Mouse (Mus musculus) ZHBTc4 (cell line): ENCODE data around the gene Aldh1l2.
"Not testable (repeated sequence)": the region's sequence is repeated elsewhere in the genome, so short reads cannot be mapped to it uniquely, and the experiment has no call there.

Source experiments
- DNase-seq: peaks from one replicate; pipeline ENCODE4 v3.0.0-alpha.2; 2011; ENCODE audit warnings: low read depth, low spot score

The Aldh1l2 gene

DNA sequence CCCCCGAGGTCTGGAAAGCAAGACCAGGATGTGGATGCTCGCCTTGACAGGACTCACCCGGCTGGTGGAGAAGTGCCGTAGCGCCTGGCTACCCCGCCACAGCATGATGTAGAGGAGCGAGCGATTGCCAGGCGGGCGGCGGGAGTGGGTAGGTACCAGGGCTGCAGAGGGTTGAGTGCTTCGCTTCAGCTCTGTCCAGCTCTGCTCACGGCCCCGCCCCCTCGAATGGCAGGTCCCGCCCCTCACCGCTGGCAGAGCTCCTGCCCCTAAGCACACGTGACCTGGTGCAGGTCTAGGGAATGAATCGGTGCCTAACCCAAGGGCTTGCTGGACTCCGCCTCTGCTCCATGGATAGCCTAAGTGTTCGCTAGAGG lies at the start of gene Aldh1l2:
TSS of gene Aldh1l2 (minus strand) at position 231 of the 374 bp plus-strand sequence.
- peak; percentile 94 for DNase-seq

DNA sequence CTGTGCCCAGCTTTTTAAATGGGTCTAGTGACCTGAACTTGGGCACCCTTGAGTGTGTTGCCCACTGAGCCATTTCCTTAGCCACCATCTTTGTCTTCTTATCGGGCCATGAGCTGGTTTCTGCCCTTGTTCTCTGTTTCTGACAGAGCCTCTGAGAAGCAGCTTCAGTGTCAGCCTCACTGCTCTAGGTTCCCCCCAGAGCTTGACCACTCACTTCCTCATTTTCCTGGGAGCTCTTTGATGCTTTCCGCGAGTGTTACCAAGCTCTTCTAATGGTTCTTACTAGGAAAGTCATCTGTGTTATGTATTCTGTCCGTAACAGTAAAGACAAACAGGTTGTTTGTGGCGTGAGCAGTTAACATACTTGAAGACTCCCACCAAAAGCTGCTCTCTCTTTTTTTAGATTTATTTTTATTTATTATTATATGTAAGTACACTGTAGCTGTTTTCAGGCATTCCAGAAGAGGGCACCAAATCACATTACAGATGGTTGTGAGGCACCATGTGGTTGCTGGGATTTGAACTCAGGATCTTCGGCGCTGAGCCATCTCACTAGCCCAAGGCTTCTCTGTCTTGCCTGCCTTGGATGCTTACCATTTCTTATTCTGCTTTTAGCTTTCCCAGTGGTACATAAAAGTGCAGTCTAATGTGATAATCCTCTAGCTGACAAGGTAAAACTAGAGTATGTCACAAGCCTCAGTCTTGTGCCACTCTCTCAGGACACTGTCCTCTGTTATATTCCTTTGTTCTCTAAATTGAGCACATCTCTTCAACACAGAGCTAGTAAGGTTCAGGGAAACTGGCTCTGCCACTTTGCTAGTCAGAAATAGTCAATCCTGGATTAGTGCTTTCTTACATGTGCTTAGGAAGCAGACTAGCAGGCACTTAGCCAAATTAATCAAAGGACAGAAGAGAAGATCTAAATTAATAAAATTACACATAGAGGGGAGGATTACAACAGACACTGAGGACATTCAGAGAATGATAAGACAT lies 31.8 kb upstream of the Aldh1l2 start:
- no peak for DNase-seq

DNA sequence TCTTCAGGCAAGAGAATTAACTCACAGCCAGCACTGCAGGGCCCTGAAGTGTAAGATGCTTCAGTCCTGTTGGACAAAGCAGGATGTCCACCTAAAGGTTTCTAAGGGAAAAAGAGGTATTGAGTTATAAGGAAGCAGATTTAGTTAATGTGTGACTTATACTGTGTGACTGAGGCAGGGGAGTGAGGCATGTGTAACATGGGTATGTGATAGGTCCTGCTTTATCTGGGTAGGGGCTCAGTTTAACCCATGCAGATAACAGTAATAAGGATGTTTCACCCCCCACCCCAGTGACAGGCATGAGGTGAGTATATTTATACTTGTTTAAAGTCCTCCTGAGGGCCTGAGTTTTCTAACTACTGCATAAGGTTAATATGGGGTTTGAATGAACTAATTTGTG lies 29.1 kb upstream of the Aldh1l2 start:
- no peak for DNase-seq

DNA sequence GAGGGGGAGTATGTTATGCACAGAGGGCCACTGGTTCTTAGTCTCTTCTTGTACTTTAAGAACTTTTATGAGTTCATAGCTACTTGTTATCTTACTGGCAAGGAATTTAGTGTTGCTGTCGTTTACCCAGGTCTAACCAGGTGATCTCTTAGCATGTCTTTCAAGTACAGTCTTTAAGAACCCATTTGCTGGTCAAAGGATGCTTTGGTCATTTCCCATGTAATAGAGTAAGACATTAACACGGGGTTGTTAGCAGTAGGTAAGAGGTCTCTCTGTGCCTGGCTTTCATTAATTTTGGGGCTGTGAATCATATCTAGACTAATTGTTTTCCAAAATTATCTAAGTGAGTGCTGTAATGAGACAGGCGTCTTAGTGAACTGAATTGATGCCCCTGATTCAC lies 11.4 kb upstream of the Aldh1l2 start:
- DNase-seq, result no peak

DNA sequence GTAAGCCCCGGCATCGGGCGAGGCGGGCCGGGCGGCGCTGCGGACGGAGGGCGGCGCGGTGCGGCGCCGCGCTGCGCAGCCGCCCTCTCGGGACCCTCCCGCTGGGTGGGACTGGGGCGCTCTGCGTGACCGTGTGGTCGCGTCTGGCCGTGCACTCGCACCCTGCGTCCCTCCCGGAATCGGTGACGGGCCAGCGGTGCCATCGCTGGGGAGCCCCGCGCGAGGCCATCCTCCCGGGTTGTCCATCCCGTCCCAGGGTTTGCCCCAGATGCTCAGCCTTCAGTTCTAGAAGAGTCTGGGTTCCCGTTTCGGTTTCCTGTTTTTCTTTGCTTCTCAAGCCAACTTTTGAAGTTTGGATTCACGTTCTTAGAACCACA lies 10.2 kb upstream of the Aldh1l2 start:
- no peak for DNase-seq

DNA sequence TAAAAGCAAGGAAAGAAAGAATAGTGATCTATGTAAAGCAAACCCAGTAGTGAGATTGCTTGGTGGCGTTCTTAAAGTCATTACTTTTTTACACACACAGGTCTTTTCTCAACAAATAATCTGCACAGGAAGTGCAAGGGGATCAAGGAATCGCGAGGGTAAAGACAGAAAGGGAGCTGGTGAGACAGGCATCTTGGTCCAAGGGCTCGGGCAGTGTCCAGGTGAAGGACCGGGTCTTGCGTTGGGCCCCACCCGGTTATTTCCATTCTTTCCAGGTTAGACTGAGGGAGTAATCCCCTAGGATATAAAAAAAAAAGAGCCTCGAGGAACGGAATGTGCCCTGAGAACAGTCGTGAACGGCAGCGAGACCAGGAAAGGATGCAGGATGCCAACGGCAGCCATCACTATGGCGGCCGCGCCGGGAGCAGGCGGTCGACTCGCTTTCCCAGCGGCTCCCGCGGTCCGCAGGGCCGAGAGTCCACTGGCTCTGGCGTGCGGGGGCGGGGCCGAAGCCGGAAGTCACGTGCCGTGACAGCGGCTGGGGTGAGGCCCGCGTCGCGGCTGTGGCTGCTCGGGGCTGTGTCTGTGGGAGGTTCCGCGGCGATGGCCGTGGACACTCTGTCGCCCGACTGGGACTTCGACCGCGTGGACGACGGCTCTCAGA lies 9.6 kb upstream of the Aldh1l2 start, which contains the start of gene Washc4:
TSS of gene Washc4 (plus strand) at position 314 of the 664 bp plus-strand sequence.
- peak; percentile 96 for DNase-seq

DNA sequence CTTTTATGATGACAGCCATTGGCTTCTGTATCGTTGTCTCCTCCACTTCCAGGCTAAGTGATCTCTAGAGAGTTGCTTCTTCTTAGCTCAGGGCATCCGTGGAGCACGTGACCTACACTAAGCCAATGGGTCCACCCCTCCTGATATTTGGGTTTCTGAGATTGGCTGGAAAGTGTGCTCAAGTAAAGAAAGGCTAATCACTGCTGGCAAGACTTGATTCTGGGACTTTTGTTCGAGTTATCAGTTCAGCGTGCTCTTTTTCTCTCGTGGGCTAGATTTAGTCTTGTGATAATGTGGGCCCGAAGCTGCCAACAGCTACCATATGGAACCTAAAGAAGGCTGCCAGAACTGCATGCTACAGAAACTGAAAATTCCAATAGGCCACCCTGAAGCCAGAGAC lies 8.3 kb upstream of the Aldh1l2 start:
- peak; percentile 37 for DNase-seq

DNA sequence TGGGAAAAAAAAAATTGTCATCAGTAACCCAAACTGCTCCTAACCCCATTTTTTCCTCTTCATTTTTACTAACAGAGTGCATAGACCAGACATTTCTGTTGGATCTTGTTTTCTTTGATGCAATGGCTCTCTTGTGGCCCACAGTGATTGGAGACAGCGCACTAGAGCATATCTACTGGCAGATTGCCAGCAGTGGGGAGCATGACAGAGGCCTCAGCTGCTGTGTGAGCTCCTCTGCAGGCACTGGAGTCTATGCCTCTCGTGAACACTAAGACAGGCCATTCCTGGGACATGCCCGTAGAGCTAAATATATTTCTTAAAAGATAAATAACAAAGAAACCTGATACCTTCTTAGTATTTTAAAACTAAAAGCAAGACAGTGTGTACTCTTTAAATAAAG lies 6.2 kb upstream of the Aldh1l2 start:
- DNase-seq, result peak; percentile 27

DNA sequence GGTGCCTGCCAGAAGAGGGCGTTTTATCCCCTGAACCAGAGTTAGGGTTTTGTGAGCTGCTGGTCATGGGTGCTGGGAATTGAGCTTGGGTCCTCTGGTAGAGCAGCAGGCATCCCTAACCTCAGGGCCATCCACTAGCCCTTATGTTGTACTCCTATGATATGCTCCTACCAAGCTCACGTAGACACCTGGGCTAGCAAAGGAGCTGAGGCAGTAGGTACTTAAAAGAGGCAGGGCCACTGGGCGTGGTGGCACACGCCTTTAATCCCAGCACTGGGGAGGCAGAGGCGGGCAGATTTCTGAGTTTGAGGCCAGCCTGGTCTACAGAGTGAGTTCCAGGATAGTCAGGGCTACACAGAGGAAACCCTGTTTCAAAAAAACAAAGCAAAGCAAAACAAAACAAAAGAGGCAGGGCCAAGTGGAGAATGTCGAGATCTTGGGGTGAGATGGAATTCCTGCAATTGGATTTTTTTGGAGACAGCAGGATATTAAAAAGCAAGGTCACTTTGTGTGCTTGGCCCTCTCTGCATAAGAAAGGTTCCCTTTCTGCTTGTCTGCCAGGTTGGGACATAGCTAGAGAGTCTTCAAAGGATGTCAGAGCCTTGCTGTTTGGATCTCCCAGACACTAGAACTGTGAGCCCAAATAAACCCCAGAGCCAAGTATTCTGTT lies 5.5 kb upstream of the Aldh1l2 start:
- peak; percentile 69 for DNase-seq

DNA sequence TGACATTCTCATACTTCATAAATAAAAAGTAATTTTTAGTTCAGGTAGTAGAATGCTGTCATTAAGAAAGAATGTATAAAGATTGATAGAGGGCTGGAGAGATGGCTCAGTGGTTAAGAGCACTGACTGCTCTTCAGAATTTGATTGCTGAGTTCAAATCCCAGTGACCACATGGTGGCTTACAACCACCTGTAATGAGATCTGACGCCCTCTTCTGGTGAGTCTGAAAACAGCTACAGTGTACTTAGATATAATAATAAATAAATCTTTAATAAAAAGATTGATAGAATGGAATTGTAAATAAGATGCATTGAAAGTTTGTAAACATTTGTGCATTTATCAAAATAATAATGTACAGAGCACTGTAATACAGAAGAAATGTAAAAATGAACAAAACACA lies 2.5 kb upstream of the Aldh1l2 start:
- peak; percentile 18 for DNase-seq

DNA sequence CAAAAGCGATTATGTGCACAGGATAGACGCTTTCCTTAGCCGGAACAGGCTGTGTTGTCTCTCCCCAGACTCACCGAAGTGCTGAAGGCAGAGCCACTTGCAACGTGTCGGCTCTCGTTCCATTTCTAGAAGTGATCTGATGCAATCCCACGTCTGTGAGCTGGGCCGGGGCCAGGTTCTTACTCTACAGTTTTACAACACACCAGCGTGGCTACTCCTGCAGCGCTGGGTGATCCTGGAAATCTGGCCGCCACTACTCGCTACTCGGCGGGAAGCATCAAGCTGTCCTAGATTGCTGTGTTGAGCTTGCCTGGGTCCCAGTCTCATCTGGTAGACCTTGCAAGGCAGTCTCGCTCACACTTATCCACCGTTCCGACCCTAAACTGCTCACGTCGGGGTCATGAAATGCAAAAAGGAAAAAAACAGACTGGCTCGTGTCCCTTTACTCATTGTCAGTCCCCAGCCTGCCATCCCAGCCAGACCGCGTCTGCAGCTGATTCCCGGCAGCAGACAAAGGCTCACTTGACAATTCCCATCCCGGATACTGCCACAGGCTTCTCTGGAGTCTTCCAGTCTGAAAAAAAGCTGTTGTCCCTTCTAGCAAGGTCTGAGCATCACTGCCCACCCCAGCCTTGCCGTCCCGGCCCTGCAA lies 556 bp downstream of the Aldh1l2 start:
- DNase-seq, result peak; percentile 41

DNA sequence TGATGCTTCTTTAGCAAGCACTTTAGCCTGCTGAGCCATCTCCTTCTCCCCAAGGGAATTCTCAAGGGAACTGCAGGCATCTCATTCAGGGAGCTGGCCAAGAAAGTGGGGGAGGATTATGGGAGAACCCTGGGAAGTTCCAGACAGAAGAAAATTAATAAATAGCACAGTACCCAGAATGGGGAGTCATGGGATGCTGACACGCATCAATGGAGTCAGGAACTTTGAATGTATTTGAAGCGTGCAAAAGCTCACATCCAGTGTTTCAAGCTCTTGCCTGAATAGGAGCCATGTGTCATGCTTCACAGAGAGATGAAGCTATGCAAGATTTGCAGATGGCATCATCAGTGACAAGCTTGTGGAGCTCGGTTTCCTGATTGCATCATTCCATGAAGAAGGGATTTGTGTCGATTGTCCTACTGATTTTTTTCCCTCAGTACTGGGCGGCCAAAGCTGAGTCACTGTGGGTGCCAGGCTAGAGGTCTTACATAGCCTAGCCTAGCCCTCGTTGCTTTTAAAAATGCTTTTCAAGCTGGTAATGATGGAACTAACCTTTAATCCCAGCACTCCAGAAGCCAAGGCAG lies 3.5 kb downstream of the Aldh1l2 start:
- DNase-seq, result no peak

DNA sequence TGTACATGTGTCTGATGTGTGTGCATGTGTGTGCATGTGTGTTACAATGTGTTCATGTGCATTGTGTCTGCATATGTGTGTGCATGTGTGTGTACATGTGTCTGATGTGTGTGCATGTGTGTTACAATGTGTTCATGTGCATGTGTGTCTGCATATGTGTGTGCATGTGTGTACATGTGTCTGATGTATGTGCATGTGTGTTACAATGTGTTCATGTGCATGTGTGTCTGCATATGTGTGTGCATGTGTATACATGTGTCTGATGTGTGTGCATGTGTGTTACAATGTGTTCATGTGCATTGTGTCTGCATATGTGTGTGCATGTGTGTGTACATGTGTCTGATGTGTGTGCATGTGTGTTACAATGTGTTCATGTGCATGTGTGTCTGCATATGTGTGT lies 9.7 kb downstream of the Aldh1l2 start:
- not testable (repeated sequence) for DNase-seq

DNA sequence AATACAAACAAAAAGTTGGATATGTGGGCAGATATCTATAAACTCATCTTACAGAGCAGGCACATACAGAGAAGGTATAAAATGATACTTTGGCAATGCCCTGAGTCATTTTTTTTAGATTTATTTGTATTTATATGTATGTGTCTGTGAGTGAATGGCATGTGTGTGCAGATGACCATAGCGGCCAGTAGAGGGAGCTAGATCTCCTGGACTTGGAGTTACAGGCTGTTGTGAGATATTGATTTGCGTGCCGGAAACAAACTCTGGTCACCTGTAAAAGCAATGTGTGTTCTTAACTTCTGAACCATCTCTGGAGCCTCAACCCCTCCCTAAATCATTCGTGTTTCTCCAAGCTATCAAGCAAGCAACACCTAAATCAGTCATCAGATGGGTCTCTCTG lies 12.9 kb downstream of the Aldh1l2 start:
- DNase-seq, result peak; percentile 72

DNA sequence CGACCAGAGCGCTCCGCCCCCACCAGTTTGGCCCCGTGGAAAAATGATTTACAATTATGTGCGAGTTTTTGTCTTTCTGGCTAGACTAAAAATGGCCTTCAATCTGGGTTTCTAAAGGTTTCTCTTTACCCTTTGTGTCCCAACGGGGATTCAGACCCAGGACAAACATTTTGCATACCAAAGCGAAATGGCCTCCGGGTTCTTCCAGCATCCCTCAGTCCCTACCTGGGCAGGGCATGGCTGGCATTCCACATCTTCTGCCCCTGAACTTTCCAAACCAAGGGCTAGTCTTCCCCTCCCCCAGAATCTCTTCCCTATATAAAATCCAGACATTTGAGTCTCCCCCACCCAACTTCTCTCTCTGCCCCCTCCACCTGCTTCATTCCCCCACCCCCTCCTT lies 20.2 kb downstream of the Aldh1l2 start:
- DNase-seq, result peak; percentile 71

DNA sequence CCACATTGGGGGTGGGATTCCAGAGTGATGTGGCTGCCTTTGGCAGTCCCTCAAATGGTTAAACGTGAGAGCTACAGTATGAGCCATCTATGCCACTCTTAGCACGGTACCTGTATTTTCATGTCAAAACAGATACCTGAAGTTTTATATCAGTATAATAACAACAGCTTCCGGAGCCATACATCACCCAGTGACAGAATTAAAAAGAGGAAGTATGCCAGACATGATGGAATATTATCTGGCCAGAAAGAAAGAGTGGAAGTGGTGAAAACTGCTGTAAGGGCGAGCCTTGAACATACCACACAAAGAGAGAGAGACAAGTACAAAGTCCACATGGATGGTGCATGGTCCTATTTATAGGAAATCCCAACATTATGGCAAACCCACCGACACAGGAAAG lies 22.6 kb downstream of the Aldh1l2 start:
- DNase-seq, result no peak

DNA sequence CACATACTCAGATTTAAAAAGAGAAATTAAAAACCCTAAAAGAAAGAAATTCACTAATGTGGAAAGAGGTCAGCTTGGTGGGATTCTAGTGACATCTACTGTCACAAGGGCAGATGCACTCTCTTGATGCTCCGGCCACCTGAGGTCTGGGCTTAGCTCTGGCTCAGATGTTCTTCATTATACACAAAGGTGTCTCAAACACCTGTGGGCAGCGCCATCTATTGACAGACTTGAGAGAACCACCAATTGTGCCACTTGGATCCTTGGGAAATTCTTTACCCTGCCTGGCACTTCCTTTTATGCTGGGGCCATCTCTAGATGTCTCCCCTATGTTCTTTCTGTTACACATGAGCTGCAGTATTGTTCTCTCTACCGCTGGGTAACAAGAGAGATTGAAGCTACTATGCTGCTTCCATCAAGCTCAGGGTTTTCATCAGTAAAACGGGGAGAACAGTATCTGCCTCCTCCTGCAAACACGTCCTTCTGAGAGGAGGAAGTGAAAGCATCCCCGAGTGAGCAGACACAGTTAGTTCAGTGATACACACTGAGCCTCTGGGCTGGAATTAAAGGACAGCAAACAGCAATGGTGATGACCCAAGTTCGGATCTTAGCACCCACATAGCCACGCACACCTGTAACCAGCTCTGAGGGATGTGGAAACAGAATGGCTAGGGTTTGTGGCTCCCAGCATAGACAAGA lies 24.8 kb downstream of the Aldh1l2 start:
- peak; percentile 65 for DNase-seq

DNA sequence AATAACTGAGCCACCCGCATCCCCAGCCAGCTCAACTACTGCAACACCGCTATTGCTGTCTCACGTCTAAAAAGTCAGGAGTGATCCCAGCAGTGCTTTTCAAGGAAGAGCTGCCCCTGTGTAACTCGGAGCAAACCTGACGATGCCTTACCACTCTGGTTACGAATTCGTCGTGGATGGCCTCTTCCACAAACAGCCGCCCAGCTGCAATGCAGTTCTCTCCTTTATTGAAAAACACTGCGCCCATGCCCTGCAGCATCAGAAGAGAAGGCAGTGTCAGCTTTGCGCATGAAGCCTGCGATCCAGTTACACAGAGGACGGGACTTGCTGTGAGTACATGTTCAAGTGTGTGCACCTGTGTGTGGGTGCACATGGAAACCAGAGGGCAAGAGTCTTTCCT lies 36.6 kb downstream of the Aldh1l2 start:
- DNase-seq, result no peak

DNA sequence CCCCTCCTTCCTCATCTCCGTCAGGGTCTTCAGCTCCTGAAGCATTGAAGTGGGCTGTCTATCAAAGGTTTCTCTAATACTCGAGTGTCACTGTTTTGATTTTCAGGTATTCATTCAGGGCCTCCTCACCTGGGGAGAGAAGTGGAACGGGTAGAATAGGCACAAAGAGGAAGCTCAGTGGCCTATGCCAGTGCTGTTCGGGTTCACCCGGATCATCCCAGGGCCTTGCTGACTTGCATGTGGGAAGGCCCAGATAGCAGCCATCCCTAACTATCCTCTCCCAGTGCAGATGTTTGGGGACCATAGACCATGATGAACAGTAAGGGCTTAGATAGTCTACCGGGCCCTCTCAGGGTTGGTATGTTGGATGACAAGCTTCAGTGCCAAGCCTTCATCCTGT lies 43.4 kb downstream of the Aldh1l2 start:
- no peak for DNase-seq

DNA sequence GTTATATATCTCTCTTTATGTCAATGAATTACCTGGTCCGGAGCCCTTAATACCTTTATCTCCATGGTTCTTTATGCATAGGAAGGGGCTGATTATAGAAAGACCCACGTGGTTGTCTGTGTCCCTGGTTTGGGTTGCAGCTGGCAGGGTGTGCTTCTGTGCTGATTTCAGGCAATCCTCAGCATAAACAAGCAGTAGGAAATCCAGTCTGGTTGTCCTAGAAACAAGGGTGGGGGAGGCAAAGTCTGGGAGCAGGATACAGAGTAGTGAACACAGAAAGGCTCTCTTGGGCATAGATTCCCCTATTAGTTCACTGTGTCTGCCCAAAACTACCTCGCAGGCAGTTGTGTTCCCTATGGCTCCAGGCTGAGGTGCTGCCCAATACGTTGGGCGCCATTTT lies 56.7 kb downstream of the Aldh1l2 start:
- no peak for DNase-seq

DNA sequence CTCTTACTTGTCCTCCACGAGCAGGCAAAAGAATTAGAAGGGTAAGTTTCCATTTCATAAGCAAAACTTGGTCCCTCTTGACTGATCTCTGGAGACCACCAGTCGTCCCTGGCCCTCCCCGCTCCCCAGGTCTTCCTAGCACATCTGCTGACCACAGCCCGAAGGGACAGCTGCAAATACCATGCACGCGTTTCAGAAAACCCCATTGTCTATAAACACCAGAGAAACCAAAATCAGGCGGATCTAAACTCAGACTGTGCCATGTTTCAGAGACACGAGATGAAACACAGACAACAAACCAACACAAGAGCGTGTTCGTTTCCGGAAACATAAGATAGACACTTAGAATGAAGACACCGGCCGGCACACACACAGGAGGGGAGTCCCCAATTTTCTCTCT lies 58.7 kb downstream of the Aldh1l2 start:
- DNase-seq, result no peak
